Mouse (Mus musculus) naive thymus-derived CD4-positive, alpha-beta T cell, adult 2 months (primary cell): ENCODE results near the gene Snca.
"Not testable (repeated sequence)": the region's sequence is repeated elsewhere in the genome, so short reads cannot be mapped to it uniquely, and the experiment has no call there.

Experiments
- DNase-seq: peaks from one replicate; pipeline ENCODE4 v3.0.0-alpha.2; 2011; ENCODE audit warnings: low read depth

Gene Snca

DNA sequence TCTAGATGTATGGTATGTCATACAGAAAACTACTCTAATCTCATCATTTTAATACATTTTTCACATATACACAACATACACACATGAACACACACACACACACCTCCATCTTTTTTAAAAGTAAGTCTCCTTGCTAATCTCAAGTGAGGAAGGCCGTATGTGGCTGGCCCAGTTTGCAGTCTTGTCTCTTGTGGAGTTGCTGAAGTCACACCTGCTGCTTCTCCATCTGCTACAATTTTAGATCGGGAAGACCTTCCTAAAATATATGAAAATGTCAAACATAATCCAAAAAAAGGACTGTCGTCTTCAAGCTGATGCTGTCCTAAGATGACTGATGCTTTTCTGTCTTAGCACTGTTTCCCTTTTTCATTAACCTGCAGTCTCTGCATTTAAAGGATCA is 112.1 kb downstream of the Snca start:
- no peak for DNase-seq

DNA sequence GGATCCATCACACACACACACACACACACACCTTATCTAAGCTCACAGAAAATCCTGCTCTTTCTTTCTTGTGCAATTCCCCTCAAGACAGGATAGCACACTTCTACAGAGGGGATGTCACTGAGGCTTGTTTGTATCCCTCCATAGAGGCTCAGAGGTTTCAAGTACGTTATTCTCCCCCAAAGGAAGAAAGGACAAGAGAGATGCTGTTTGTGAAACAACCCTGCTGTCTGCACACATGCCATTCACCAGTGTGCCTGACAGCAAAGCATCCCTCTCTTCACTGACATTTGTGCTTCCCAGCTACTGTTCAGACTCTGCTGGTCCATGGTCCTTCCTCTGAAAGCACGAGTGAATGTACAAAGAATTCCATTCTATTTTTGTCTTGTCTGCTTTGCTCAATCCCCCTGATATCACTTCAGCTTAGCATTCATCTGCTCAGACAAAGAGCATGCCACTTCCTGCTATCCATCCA is 119.6 kb downstream of the Snca start:
- DNase-seq = no peak

DNA sequence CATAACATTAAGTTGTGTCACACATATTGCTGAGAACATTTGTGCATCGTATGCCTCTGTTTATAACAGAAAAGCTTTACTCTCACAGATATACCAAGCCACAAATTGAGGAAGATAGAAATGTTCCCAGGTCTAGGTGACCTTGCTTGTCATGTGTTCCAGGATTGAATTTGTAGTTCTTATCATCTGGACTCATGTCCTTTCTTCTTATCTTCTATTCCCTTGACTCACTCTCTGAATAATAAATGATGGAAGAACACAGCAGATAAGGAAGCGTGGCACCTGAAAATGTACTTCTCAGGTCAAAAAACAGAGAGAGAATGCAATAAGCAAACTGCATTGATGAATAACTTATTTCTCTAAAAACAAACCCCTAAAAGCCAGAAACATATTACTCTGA is 131.6 kb downstream of the Snca start:
- DNase-seq = no peak

DNA sequence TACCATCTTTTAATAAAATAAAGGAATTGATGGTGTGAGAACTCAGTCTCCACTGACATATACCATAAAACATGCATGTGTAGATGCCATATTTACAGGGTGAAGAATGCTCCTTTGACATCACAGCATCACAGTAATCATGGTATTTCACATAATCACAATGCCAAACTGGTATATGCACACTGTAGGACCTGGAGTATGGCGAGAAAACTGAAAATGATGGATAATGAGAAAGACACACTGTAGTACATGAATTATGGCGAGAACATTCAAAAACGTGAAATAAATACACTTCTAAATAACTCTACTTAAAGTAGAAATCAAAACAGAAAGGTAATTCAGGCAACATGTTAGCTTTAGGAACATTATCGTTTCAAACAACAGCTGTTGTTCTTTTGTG is 142.6 kb downstream of the Snca start:
- not testable (repeated sequence) for DNase-seq

DNA sequence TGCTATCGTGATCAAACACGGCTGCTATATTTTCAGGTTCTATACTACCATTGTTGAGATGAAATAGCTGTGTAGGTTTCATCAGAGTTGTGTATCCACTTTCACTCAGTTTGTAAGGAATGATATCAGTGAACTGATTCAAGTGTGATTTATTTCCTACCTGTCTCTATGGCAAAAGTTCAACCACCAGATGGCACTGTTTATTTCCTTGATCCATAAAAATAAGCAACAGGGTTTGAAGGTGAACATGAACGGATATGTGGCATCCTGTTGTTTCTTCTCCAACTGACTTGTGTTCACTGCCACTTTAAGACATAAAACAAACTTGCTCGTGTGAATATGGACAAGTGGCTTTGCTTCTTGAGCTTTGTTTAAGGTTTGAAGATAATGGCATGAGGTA is 147.4 kb downstream of the Snca start:
- peak; percentile 1 for DNase-seq
